Mouse (Mus musculus): Measurements from ENCODE around the gene Aup1.

GRCm38 (mm10) chr6:83031921-83032590 is 22.3 kb upstream of the Aup1 start:
- TF ChIP-seq CTCF (IDR thresholded peaks at IDR 0.05; ENCODE audit: low read depth) (no peak), EP300 (optimal IDR thresholded peaks at IDR 0.05) (no peak)

All from stomach, postnatal 0 days (tissue).